Mouse (Mus musculus) hindbrain, embryonic 12.5 days (tissue): ENCODE measurements at regions not wholly inside any gene's neighbourhood (a gene's known extent, or its start where the extent isn't known, plus 50 kb on each side); places are given as distances from the start of the nearest gene placed in this dataset.

ENCODE experiments used
- ATAC-seq: fragments of 200-750 bp; cut with Nextera tagmentation; 2 replicates; pipeline ENCODE4 v1.8.0; 2017; ENCODE audit warnings: moderate TSS enrichment; ENCODE audit not compliant: low FRiP score
- H3K27ac ChIP-seq: fragments of 300-500 bp; sonication (generic); 2 replicates; pipeline ENCODE4 v1.5.1; 2016; ENCODE audit warnings: mild to moderate bottlenecking
- H3K27me3 ChIP-seq: fragments of 300-500 bp; sonication (generic); 2 replicates; pipeline ENCODE4 v1.6.1; 2016; ENCODE audit warnings: mild to moderate bottlenecking
- H3K36me3 ChIP-seq: fragments of 300-500 bp; sonication (generic); 2 replicates; pipeline ENCODE4 v1.6.1; 2016; ENCODE audit warnings: mild to moderate bottlenecking
- H3K4me1 ChIP-seq: fragments of 300-500 bp; sonication (generic); 2 replicates; pipeline ENCODE4 v1.6.1; 2016
- H3K4me2 ChIP-seq: fragments of 300-500 bp; sonication (generic); replicated peaks from 2 replicates; pipeline ENCODE4 v1.6.1; 2016; ENCODE audit warnings: mild to moderate bottlenecking
- H3K4me3 ChIP-seq: fragments of 300-500 bp; sonication (generic); 2 replicates; pipeline ENCODE4 v1.5.1; 2016; ENCODE audit warnings: mild to moderate bottlenecking
- H3K9ac ChIP-seq: fragments of 300-500 bp; sonication (generic); 2 replicates; pipeline ENCODE4 v1.6.1; 2016; ENCODE audit warnings: mild to moderate bottlenecking, moderate library complexity
- H3K9me3 ChIP-seq: fragments of 300-500 bp; sonication (generic); replicated peaks from 2 replicates; pipeline ENCODE4 v1.6.1; 2016; ENCODE audit warnings: mild to moderate bottlenecking
- WGBS: fragments of 180-500 bp; shearing (Covaris S2); methylation state at CpG from one replicate; pipeline ENCODE4 v1.1.7; 2016; 5-methylcytosine and 5-hydroxymethylcytosine counted together

DNA sequence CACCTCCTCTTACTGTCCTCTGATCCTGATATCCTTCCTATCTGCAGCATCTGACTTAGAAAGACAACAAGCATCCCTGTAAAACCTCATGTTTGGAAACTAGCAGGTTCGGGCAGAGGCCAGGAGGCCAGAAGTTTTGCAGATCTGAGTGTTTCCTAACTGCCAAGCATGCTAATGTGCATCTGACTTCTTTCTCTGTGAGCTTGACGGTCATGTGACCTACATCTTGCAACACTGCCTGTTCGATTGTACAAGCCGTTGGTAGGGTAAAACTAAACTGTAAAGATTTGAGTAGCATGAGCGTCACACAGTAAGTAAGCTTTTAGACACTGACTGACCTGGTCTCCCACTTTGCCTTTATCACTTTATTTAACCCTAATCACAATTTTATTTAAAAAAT, 52.2 kb upstream of the Fam241a start:
- H3K4me2 ChIP-seq = no peak overlapping the region
- no peak overlapping the region for H3K4me3 ChIP-seq
- H3K36me3 ChIP-seq = no peaks in the 10 kb centered on the region
- no peaks in the 10 kb centered on the region for H3K9me3 ChIP-seq
- H3K9ac ChIP-seq = no peak overlapping the region
- 80% methylated on average over 5 of the region's 5 CpGs for WGBS
- H3K4me1 ChIP-seq = no peaks in the 10 kb centered on the region
- no peaks in the 10 kb centered on the region for H3K27me3 ChIP-seq
- no peak overlapping the region for H3K27ac ChIP-seq
- ATAC-seq = no peak
